8 mouse cellular contexts compared by ENCODE assay signal in genomic region chr16:30389831-30390649, GRCm38 (mm10). TPM values are rescaled to one million over a fixed set of nuclear protein-coding genes. Genes with fewer than 3 reads are reported as not detected.
DNase-seq lines count a peak whose midpoint lies in the region; ATAC-seq and TF ChIP-seq lines count a peak whose summit lies in the region.

No protein-coding gene starts in this region.

- no peaks in the 10 kb centered on the region for H3K9me3 ChIP-seq in forebrain, postnatal 0 days (ENCODE audit: low read length)
- H3K9me3 ChIP-seq in limb, embryonic 15.5 days: no peaks in the 10 kb centered on the region
- H3K9me3 ChIP-seq in midbrain, postnatal 0 days (ENCODE audit: low read length): 0 out of 2 replicates have a peak, but pooled peaks cover 4% of the 10 kb centered on the region

- H3K4me1 ChIP-seq in forebrain, postnatal 0 days (ENCODE audit: insufficient read depth): peaks cover 13% of the 10 kb centered on the region; the same call in 1 of the 2 replicates
- H3K4me1 ChIP-seq in limb, embryonic 15.5 days: peaks cover 19% of the 10 kb centered on the region
- H3K4me1 ChIP-seq in midbrain, postnatal 0 days (ENCODE audit: insufficient read depth, low read length): peaks cover 7% of the 10 kb centered on the region; the same call in 1 of the 2 replicates

- H3K27ac ChIP-seq in layer of hippocampus, adult 2 months: peak overlapping the region; percentile 87; the same call in 1 of the 2 replicates
- peak overlapping the region; percentile 86 for H3K27ac ChIP-seq in forebrain, postnatal 0 days (ENCODE audit: low read depth, low read length)
- H3K27ac ChIP-seq in limb, embryonic 15.5 days: peak overlapping the region; percentile 82
- peak overlapping the region; percentile 73 for H3K27ac ChIP-seq in midbrain, postnatal 0 days (ENCODE audit: low read depth, low read length)

- no peak overlapping the region; the same call in 1 of the 2 replicates for H3K4me3 ChIP-seq in layer of hippocampus, adult 2 months
- peak overlapping the region; percentile 69; the same call in 1 of the 2 replicates for H3K4me3 ChIP-seq in forebrain, postnatal 0 days (ENCODE audit: low read depth, low read length)
- H3K4me3 ChIP-seq in limb, embryonic 15.5 days: peak overlapping the region; percentile 90
- peak overlapping the region; percentile 94; the same call in 1 of the 2 replicates for H3K4me3 ChIP-seq in midbrain, postnatal 0 days (ENCODE audit: low read depth, low read length)

- no peaks in the 10 kb centered on the region for H3K27me3 ChIP-seq in forebrain, postnatal 0 days (ENCODE audit: insufficient read depth, low read length)
- no peaks in the 10 kb centered on the region for H3K27me3 ChIP-seq in limb, embryonic 15.5 days
- H3K27me3 ChIP-seq in midbrain, postnatal 0 days (ENCODE audit: insufficient read depth, low read length): no peaks in the 10 kb centered on the region

- H3K36me3 ChIP-seq in forebrain, postnatal 0 days (ENCODE audit: insufficient read depth): no peaks in the 10 kb centered on the region
- H3K36me3 ChIP-seq in limb, embryonic 15.5 days: peaks cover 6% of the 10 kb centered on the region; the same call in 1 of the 2 replicates
- H3K36me3 ChIP-seq in midbrain, postnatal 0 days (ENCODE audit: insufficient read depth, low read length): no peaks in the 10 kb centered on the region

- WGBS in forebrain, postnatal 0 days: 74% methylated on average over 9 of the region's 9 CpGs
- 51% methylated on average over 9 of the region's 9 CpGs for WGBS in limb, embryonic 15.5 days
- WGBS in midbrain, postnatal 0 days: 72% methylated on average over 9 of the region's 9 CpGs

- DNase-seq in layer of hippocampus, adult 2 months (ENCODE audit: low spot score in 2 of 2): no peak
- no peak for DNase-seq in layer of hippocampus, adult 18-20 months (ENCODE audit: low spot score in 2 of 2)
- DNase-seq in forebrain, postnatal 0 days: no peak
- DNase-seq in midbrain, postnatal 0 days (ENCODE audit: low spot score): peak; percentile 12
- DNase-seq in yolk sac, embryonic 10.5 days (ENCODE audit: low spot score): peak; percentile 35
- no peak for DNase-seq in frontal cortex, postnatal 10 days (ENCODE audit: low spot score in 2 of 2)
- DNase-seq in embryo, embryonic 9.5 days (ENCODE audit: extremely low spot score): no peak

- H3K9ac ChIP-seq in forebrain, postnatal 0 days: peak overlapping the region; percentile 72; the same call in 1 of the 2 replicates
- H3K9ac ChIP-seq in limb, embryonic 15.5 days: no peak overlapping the region
- H3K9ac ChIP-seq in midbrain, postnatal 0 days (replicated peaks; ENCODE audit: low read length, poor library complexity, severe bottlenecking): 0 out of 2 replicates have a peak overlapping the region, but pooled peaks have one; percentile 91

- TF ChIP-seq CTCF in layer of hippocampus, adult 2 months (conservative IDR thresholded peaks at IDR 0.05): no peak
- no peak for TF ChIP-seq CTCF in forebrain, postnatal 0 days (IDR thresholded peaks at IDR 0.05; ENCODE audit: low read depth)
- TF ChIP-seq CTCF in midbrain, postnatal 0 days (IDR thresholded peaks at IDR 0.05): no peak

- H3K4me2 ChIP-seq in forebrain, postnatal 0 days (ENCODE audit: low read depth): peak overlapping the region; percentile 91
- H3K4me2 ChIP-seq in limb, embryonic 15.5 days: peak overlapping the region; percentile 90
- peak overlapping the region; percentile 89 for H3K4me2 ChIP-seq in midbrain, postnatal 0 days (ENCODE audit: low read depth, low read length, poor library complexity, severe bottlenecking)

- no peak for ATAC-seq in forebrain, postnatal 0 days
- no peak for ATAC-seq in limb, embryonic 15.5 days (ENCODE audit: insufficient number of reproducible peaks, low FRiP score, low TSS enrichment, low read depth)
- ATAC-seq in midbrain, postnatal 0 days (ENCODE audit: low FRiP score): no peak

RNA-seq across cellular contexts. Expression of gene Atp13a3, which starts 15.7 kb away (rescaled TPM):
- 10 to 100 TPM; 68.2 to 72.4 TPM for total RNA-seq in layer of hippocampus, adult 2 months (2021)
- 10 to 100 TPM; 71.5 to 72.9 TPM for total RNA-seq in layer of hippocampus, adult 18-20 months (2021)
- 27.9 and 35.0 TPM in 2 replicates for total RNA-seq in forebrain, postnatal 0 days (2014; rRNA removed)
- polyA plus RNA-seq in forebrain, postnatal 0 days (2015; fragmentation: Nextera tagmentation; extraction: Ambion mirVana): 4.0 and 6.1 TPM in 2 replicates
- 8.1 and 10.2 TPM in 2 replicates for polyA plus RNA-seq in limb, embryonic 15.5 days (2015; fragmentation: Nextera tagmentation; extraction: Ambion mirVana)
- 34.1 and 40.4 TPM in 2 replicates for total RNA-seq in midbrain, postnatal 0 days (2014; rRNA removed)
- polyA plus RNA-seq in midbrain, postnatal 0 days (2015; fragmentation: Nextera tagmentation; extraction: Ambion mirVana): 4.9 and 7.2 TPM in 2 replicates

Comparison
In these comparisons a context has a peak if more than half of its experiments do, and no peak if none do; other contexts are left out.
1. DNase-seq: peak in midbrain, postnatal 0 days (single experiment) and yolk sac, embryonic 10.5 days (single experiment); none in layer of hippocampus, adult 2 months (0 of 2), layer of hippocampus, adult 18-20 months (0 of 2), forebrain, postnatal 0 days (single experiment), frontal cortex, postnatal 10 days (0 of 2) and embryo, embryonic 9.5 days (single experiment).
2. Peak in every context shown above with its lines, with median percentiles within 50 percentile points of each other: H3K27ac ChIP-seq and H3K4me2 ChIP-seq.